Mouse (Mus musculus) common myeloid progenitor, adult 5-6 weeks (primary cell): ENCODE measurements around the gene Sprr1b. TPM values are rescaled to one million over a fixed set of nuclear protein-coding genes. Genes with fewer than 3 reads are reported as not detected.
"Not testable (repeated sequence)": the region's sequence is repeated elsewhere in the genome, so short reads cannot be mapped to it uniquely, and the experiment has no call there.

Experiments
- ATAC-seq: replicated peaks from 2 replicates; pipeline ENCODE4 v1.8.0; 2016; ENCODE audit warnings: low read depth, mild to moderate bottlenecking, moderate TSS enrichment, inconsistent platforms; ENCODE audit not compliant: poor library complexity, severe bottlenecking
- total RNA-seq: library from RNA; stranded (forward); fragments of 200-1000, 187-1606 nt; gene quantifications from 2 replicates; pipeline ENCODE4 v1.2.3, GENCODE M21; 2017

The Sprr1b gene
- not detected in 2 replicates for total RNA-seq

GRCm38 (mm10) chr3:92438689-92439088 is at the start of gene Sprr1b:
Gene Sprr1b (minus strand): TSS chr3:92438789.
- no peak for ATAC-seq

GRCm38 (mm10) chr3:92486307-92486706 is 47.7 kb upstream of the Sprr1b start:
- ATAC-seq: no peak

GRCm38 (mm10) chr3:92485863-92486262 is 47.3 kb upstream of the Sprr1b start, which contains the start of gene Sprr1a:
Gene Sprr1a (minus strand): TSS chr3:92485895.
- no peak for ATAC-seq

GRCm38 (mm10) chr3:92481249-92481648 is 42.7 kb upstream of the Sprr1b start:
- not testable (repeated sequence) for ATAC-seq

- no peak for ATAC-seq
These were observed 31.5 kb upstream of the Sprr1b start for GRCm38 (mm10) chr3:92470111-92470510.

GRCm38 (mm10) chr3:92467424-92467823 is 28.8 kb upstream of the Sprr1b start:
- no peak for ATAC-seq

- ATAC-seq: no peak
These were observed 28.0 kb upstream of the Sprr1b start for GRCm38 (mm10) chr3:92466576-92466975.

- ATAC-seq: no peak
These were observed 20.0 kb upstream of the Sprr1b start, which contains the start of gene Sprr3 for GRCm38 (mm10) chr3:92458620-92459019. Gene Sprr3 (minus strand): TSS chr3:92458720.

GRCm38 (mm10) chr3:92455151-92455550 is 16.6 kb upstream of the Sprr1b start:
- no peak for ATAC-seq

GRCm38 (mm10) chr3:92440177-92440576 is 1.6 kb upstream of the Sprr1b start:
- ATAC-seq: no peak

GRCm38 (mm10) chr3:92432282-92432681 is 6.3 kb downstream of the Sprr1b start, which contains the start of gene Sprr2k:
Gene Sprr2k (plus strand): TSS chr3:92432582.
- no peak for ATAC-seq

- ATAC-seq: no peak
These were observed 9.3 kb downstream of the Sprr1b start, which contains the start of gene Gm9774 for GRCm38 (mm10) chr3:92429323-92429722. Gene Gm9774 (minus strand): TSS chr3:92429423.

GRCm38 (mm10) chr3:92417782-92418181 is 20.8 kb downstream of the Sprr1b start, which contains the start of gene Sprr2j-ps:
Gene Sprr2j-ps (plus strand): TSS chr3:92418082.
- ATAC-seq: no peak

- ATAC-seq: no peak
These were observed 30.9 kb downstream of the Sprr1b start, which contains the start of gene Sprr2i for GRCm38 (mm10) chr3:92407691-92408090. Gene Sprr2i (plus strand): TSS chr3:92407991.

- no peak for ATAC-seq
These were observed 44.3 kb downstream of the Sprr1b start for GRCm38 (mm10) chr3:92394301-92394700.

Other genes starting within 250 kb of the Sprr1b start
- not detected in 2 replicates for gene Sprr2a1, start 223.0 kb downstream of the Sprr1b start, total RNA-seq
- not detected in 2 replicates for gene Sprr2a2, start 222.9 kb downstream of the Sprr1b start, total RNA-seq
- gene Sprr2a3, start 153.4 kb downstream of the Sprr1b start, total RNA-seq: not detected in 2 replicates
- not detected in 2 replicates for gene Sprr2b, start 122.2 kb downstream of the Sprr1b start, total RNA-seq
- not detected in 2 replicates for gene Sprr2d, start 99.6 kb downstream of the Sprr1b start, total RNA-seq
- not detected in 2 replicates for gene Sprr2e, start 86.6 kb downstream of the Sprr1b start, total RNA-seq
- not detected in 2 replicates for gene Sprr2f, start 73.6 kb downstream of the Sprr1b start, total RNA-seq
- not detected in 2 replicates for gene Sprr2h, start 53.1 kb downstream of the Sprr1b start, total RNA-seq
- not detected in 2 replicates for gene Sprr2i, start 30.8 kb downstream of the Sprr1b start, total RNA-seq
- gene Sprr2j-ps, start 20.7 kb downstream of the Sprr1b start, total RNA-seq: not detected in 2 replicates
- gene Gm9774, start 9.4 kb downstream of the Sprr1b start, total RNA-seq: 3.0 and 5.6 TPM in 2 replicates
- gene Sprr2k, start 6.2 kb downstream of the Sprr1b start, total RNA-seq: not detected in 2 replicates
- gene Sprr3, start 19.9 kb upstream of the Sprr1b start, total RNA-seq: not detected in 2 replicates
- gene Sprr1a, start 47.1 kb upstream of the Sprr1b start, total RNA-seq: not detected in 2 replicates
- gene Sprr4, start 61.7 kb upstream of the Sprr1b start, total RNA-seq: not detected in 2 replicates
- gene 2310046K23Rik, start 95.7 kb upstream of the Sprr1b start, total RNA-seq: not detected in 2 replicates
- gene Ivl, start 134.9 kb upstream of the Sprr1b start, total RNA-seq: not detected in 2 replicates
- not detected in 2 replicates for gene Smcp, start 150.2 kb upstream of the Sprr1b start, total RNA-seq
- not detected in 2 replicates for gene 2210017I01Rik, start 168.7 kb upstream of the Sprr1b start, total RNA-seq
- not detected in 2 replicates for gene Lce6a, start 182.9 kb upstream of the Sprr1b start, total RNA-seq
- not detected in 2 replicates for gene Lce1a1, start 209.5 kb upstream of the Sprr1b start, total RNA-seq
- gene Lce1b, start 218.1 kb upstream of the Sprr1b start, total RNA-seq: not detected in 2 replicates
- not detected in 2 replicates for gene Lce1a2, start 231.5 kb upstream of the Sprr1b start, total RNA-seq
- gene Lce1c, start 240.5 kb upstream of the Sprr1b start, total RNA-seq: not detected in 2 replicates
- not detected in 2 replicates for gene Lce1d, start 248.4 kb upstream of the Sprr1b start, total RNA-seq